Mouse (Mus musculus): ENCODE data around the gene Nhlrc2.

Nhlrc2 gene

DNA sequence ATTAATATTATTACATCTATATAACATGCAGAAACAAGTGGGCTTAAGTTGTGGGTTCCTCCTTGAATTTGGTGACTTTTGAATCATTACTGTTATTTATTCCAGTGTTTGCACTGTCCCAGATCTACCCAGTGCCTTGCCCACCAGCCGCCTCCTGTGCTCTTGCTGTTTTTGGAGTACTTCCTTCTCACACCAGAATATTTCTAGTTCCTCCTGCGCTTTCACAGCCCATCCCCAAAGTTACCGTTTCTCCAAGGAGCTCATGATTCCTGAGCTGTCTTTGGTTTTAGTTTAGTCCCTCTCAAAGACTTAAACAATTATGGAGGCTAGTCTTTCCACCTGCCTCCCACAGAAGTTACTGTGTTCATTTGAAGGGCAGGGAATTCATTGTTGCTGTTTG lies 15.4 kb downstream of the Nhlrc2 start:
- DNase-seq (ENCODE audit: low spot score in 2 of 2): no peak

DNA sequence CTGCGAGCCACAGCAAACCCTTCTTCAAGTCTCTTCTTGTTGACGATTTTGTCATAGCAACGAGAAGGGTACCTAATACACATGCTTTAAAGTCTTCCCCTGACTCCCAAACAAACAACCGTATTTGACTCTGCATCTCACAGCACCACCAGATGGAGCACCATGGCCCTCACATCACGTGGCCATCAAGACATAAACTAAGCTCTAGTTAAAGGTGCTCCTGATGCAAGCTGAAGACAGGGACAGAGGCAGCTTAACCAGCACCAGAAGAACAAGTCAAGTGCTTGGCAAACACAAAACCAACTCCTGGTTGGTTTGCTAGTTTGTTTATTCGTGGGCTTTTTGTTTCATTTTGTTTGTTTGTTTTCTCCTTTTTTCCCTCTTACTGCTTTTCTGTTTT lies 17.3 kb downstream of the Nhlrc2 start:
- no peak for DNase-seq (ENCODE audit: low spot score in 2 of 2)

DNA sequence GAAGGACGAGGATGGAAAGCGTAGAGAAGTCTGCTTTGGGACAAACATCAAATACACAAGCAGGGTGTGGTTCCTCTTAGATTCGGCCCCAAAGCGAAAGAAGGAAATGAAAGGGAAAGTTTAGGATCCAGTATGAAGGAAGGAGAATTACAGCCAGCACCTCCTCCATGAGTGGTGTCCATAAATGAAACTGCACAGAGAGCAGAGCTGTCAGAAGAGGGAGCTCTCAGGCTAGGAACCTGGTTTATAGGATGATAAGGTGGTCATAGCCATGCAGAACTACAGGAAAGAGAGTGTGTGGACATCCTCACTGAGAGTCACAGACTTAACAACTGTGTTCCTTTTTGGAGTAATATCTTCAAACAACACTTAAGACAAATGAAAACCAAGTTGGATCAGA lies 18.0 kb downstream of the Nhlrc2 start:
- peak; percentile 22 to 46 for DNase-seq (ENCODE audit: low spot score in 2 of 2)

DNA sequence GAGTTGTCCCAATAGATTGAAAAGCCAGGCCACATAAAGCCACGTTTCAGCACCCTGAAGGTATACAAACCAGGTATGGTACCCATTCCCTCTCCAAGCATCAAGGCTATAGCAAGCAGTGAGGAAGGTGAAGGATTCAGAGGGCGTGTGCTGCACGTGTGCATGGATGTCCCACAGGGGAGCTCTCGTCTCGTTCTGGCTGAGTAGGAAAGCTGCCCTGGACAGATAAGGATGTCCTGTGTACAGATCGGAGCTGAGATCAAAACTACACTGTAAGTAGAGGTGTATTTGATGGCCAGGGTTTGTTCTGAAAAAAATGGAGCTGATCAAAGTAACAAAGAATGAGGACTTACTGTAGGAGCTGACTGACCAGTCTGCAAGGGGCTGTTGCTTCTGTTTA lies 18.9 kb downstream of the Nhlrc2 start:
- no peak for DNase-seq (ENCODE audit: low spot score in 2 of 2)

DNA sequence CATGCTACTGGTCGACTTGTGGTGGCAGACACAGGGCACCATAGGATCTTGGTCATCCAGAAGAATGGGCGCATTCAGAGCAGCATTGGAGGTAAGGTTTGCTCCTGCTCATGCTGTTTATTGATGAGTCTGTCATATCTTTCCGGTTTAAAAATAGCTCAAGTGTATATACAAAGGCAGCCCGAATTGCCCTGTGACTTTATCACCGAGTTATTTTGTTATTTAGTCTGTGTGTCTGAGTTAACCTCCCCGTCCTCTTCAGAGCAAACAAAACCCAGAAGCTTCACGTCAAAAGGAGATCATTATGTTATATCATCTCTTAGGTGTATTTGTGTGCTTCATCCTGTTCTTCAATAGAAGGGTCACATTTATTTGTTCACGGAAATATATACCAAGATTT lies 22.7 kb downstream of the Nhlrc2 start:
- DNase-seq (ENCODE audit: low spot score in 2 of 2): no peak

DNA sequence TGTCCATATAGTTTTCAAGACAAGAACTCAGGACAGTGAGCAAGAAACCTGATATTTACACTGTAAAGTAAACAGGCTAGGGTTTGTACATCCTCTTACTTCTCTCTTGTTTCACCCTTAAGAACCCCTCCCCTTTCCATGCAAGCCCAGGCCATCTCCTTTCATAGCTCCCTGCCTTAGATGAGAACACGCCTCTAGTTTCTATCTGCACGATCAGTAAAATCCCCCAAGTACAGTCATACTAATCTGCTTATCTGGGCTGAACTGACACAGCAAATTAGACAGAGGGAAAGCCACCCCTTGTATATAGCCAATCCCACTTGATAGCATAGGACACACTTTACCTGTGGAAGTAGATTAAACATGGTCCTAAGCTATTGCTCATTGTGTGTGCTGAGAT lies 23.2 kb downstream of the Nhlrc2 start:
- DNase-seq (ENCODE audit: low spot score in 2 of 2): no peak

DNA sequence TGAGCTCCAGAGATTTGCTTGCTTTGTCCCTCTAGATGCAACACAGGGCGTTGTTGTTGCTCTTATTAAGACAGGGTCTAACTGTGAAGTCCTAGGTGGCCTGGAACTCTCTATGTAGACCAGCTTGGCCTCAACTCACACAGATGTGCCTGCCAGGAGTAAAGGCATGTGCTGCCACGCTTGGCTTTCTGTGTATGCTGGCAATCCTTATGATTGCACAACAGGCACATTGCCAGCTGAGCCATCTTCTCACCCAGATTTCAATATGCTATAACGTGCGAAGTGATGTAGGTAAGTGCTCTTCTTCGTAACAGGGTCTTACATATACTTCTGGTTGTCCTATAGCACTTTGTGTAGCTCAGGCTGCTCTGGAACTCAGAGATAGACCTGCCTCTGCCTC lies 23.9 kb downstream of the Nhlrc2 start:
- DNase-seq (ENCODE audit: low spot score in 2 of 2): no peak

DNA sequence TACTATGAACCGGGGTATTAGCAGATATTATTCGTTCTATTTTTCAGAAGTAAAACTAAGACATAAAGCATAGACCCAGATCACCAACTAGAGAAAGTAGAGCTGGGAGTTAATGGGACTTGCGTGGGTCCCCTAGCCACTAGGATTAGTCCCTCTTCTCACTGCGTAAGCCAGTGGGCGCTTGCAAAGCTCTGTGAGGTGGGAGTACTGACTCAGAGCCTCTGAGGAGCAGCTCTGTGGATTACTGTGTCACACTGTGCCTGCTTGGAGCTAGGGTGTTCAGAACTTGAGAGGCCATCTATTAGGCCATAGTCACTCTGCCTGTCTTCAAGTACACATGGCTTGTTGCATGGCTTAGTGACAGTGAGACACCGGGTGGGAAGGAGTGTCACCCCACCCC lies 25.1 kb downstream of the Nhlrc2 start:
- no peak for DNase-seq (ENCODE audit: low spot score in 2 of 2)

DNA sequence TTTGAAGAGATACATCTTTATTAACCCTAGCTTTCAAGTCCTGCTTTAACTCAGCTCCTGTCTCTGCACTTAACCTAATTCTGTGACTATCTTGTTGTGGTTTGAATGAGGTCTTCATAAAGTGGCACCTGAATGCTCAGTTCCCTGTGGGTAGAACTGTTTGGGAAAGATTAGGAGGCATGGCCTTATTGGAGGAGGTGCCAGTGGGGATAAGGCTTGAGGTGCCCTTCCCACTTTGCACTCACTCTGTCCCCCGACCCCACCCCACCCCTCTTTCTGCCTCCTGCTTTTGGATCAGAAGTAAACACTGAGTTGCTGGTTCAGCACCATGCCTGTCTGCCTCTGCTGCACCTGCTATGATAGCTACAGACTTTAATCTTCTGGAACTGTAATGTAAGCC lies 29.7 kb downstream of the Nhlrc2 start:
- DNase-seq (ENCODE audit: low spot score in 2 of 2): no peak

DNA sequence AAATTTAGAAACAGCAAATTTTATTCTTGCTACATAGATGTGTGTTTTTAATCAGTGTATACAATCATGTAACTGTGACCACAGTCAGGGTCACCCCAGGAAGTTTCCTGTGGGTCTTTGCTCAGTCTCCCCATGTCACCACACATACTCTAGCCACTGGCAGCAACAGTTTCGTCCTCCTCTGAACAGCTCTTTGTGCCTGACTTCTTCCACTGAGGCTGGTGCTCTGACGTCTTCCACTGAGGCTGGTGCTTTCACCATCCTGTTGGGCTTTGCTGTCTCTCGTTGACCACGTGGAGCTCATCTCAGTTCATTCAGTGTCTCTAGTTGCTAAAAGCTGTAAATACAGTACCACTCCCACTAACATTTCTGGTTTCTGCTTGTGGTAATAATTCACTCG lies 33.9 kb downstream of the Nhlrc2 start:
- DNase-seq (ENCODE audit: low spot score in 2 of 2): no peak

DNA sequence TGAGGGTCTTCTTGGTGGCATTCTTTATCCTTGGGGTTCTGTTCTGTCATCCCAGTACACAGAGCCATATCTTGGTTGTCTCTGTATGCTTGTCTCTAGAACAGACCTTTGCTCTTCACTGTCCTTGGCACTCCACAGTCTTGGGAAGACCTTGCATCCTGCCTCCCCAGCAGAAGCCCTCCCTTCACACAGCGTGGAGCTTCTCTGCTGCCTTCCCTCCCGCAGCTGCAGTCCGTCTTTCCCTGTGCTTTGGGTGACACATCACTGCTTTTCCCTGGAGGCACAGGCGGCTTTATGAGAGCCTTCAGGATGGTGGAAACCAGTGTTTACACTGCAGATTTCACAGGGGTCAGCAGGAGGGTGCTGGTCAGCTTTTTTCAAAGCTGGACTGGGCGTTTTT lies 35.7 kb downstream of the Nhlrc2 start:
- no peak for DNase-seq (ENCODE audit: low spot score in 2 of 2)

DNA sequence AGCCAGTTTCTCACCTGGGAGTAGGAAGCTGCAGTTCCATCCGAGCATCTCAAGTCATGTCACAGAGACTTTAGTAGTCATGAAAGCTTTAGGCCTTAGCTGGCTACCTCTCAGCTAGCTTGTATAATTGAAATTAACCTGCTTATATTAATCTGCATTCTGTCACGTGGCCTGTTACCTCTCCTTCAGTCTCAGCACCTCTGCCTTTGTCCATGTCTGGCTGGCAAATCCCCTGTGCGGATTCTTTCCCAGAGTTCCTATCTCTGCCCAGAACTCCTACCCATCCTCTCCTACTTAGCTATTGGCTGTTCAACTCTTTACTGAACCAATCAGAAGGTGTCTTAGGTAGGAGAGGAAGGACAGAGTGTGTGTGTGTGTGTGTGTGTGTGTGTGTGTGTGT lies 36.2 kb downstream of the Nhlrc2 start:
- DNase-seq (ENCODE audit: low spot score in 2 of 2): no peak

DNA sequence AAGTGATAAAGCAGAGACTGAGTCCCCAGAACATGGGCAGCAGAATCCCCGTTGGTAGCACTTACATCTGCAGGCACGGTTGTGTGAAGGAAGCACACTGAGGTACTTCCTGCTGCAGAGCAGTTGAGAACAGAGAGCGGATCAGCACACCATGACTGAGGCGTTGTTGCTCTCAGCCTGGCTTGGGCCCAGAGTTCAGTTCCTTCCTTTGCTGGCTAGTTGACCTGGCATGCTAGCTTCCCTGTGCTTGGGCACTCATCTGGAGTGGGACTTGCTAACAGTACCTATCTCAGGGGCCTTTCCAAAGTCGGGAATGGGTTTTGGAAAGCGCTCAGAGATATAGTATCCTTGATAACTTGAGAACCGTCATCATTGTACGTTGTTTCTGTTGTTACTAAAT lies 38.3 kb downstream of the Nhlrc2 start:
- DNase-seq (ENCODE audit: low spot score in 2 of 2): no peak

DNA sequence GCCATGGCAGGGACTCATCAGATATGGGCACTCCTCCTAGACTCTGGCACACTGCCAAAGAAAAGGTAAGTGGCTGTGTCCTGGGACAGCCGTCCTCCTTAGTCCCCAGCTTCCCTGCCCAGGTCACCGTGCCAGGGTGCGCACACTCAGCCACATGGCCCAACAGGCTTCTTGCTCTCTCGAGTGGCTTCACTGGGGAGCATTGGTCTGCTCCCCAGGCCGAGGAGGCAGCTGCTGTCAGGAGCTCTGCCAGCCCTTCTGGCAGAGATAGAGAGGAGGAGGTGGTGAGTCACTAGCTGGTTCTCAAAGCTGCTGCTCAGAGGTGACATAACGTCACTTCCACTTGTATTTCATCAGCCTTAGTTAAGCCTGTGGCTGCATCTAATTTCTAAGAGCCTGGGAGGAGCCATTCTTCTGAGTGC lies 40.2 kb downstream of the Nhlrc2 start:
- no peak for DNase-seq (ENCODE audit: low spot score in 2 of 2)

DNA sequence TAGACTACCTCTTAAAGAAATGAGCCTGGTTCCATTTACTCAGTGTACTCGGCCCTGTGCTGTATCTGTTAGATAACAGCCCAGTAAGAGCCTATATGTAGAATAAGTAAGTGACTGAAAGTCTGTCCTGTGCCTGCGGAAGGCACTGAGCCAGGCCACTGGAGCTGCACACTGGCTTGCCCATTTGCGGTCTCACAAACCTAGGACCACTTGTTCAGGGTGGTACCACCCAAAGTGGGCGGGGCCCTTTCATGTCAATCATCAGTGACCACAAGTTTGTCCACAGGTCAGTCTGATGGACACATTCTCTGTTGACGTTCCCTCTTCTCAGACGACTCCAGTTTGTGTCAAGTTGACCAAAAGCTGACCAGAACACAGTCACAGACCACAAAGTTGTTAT lies 40.9 kb downstream of the Nhlrc2 start:
- no peak for DNase-seq (ENCODE audit: low spot score in 2 of 2)

DNA sequence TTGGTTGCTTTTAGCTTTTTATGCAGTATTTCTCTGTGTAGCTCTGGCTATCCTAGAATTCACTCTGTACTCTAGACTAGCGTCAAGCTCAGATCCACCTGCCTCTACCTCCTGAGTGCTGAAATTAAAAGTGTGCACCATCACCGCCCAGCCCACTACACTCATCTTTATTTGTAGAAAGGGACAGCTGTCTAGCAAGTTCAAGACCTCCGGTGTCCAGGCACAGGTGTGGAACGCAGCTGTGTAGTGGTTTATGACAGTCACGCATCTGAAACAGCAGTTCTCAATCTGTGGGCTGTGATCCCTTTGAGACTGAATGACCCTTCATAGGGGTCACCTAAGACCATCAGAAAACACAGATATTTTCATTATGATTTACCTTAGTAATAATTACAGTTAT lies 41.4 kb downstream of the Nhlrc2 start:
- DNase-seq (ENCODE audit: low spot score in 2 of 2): no peak

DNA sequence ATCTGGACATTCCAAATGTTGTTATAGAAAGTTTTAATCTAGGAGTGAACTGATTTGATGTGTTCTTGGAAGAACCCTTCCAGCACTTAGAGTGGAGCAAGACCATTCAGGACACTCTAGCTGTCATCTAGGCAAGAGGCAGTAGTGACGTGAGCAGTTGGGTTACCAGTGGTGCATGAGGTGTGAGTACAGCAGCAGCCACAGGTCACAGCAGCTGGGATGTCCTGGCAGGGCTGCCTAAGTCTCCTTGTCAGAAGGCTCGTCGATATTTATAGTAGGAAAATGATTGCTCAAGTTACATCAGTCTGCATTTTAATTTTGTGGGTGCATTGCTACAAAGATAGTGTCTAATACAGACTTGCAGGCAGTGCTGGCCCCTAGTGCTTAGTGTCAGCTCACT lies 42.2 kb downstream of the Nhlrc2 start:
- DNase-seq (ENCODE audit: low spot score in 2 of 2): no peak

DNA sequence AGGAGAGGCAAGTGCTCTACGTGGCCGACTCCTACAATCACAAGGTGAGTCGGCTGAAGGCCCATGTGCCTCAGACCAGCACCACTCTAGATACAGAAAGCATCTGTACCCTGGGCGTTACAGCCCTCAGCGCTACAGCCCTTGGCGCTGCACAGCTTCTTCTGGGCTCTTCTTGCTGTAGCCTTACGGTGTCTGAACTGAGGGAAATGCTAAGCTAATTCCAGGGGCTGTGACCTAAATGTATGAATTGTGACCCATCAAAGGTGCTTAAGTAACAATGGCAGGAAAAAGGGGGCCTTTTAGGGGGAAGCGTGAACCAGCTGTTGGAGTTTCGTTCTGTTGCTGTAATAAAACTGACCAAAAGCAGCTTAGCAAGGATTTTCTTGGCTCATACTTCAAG lies 44.4 kb downstream of the Nhlrc2 start:
- DNase-seq (ENCODE audit: low spot score in 2 of 2): no peak

DNA sequence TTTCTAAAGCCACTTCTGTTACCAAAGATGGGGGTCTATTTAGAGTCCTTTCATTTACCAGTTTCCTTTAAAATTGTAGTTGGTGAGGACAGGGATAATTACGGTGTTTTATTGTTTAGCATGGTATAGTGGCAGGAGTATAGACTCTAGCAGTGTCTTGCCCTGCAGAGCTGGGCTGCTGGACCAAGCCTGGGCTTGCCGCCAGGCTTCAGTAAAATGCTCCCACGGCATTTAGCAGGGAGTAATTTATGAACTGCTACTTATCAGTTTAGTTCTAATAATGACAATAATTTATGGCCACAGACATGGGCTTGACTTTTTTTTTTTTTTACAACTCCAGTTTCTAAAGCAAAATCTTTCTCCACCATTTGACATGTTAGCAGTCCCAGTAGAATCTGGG lies 51.9 kb downstream of the Nhlrc2 start:
- no peak for DNase-seq (ENCODE audit: low spot score in 2 of 2)

DNA sequence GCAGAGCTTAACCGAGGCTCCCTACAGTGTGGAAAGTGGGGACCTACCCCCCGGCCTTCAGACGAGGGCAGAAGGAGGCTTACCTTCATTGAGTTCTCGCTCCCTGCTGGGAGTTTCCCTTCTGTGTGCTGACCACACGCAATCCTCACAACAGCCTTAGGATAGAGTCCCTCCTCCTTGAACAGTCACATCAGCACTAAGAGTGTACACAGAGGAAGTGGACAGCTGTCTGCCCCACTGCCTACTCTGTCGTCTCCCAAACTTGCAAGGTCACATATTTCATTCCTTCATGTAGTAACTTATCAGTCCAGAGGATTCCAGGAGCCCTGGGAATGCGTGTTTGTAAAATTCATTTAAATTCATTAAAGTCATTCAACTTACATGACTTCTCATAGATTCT lies 52.7 kb downstream of the Nhlrc2 start:
- DNase-seq (ENCODE audit: low spot score in 2 of 2): no peak

DNA sequence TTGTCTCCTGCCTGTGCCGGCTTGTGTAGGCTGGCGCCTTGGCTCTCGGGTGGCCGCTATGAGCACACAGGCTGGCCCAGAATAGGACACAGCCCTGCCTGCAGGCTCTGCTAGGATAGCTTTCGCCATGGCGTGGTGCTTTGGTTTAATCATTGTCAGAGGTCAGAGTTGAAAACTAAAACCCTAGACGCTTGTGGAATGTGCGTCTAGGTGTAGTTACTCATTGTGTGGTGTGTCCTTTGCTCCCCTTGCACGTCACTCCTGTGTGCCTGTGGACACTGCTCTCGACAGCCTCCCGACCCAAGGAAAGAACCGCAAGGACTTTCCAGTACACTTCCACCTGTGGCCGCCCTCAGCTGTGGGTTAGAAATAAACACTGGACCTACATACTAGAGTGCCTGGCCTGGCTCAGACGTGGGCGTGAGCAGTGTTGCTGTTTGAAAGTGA lies 53.9 kb downstream of the Nhlrc2 start:
- DNase-seq (ENCODE audit: low spot score in 2 of 2): no peak

DNA sequence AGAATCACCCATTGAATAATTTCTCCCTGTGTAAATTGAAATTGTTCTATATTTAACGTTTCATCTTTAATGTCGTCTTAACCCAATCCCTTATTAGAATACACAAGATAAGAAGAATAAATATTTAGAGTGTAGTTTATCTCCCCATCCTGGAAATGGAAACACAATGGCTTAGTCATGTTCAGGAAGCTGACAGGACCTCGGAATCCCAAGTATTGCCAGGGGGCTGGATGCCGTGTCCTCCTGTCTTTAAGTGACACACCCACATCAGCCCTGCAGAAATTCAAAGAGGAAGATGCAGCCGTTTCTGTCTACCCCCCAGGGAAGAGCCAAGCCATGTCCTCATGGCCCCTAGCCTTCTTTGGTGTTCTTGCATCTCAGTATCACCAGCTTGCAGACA lies 60.9 kb downstream of the Nhlrc2 start:
- DNase-seq (ENCODE audit: low spot score in 2 of 2): no peak

DNA sequence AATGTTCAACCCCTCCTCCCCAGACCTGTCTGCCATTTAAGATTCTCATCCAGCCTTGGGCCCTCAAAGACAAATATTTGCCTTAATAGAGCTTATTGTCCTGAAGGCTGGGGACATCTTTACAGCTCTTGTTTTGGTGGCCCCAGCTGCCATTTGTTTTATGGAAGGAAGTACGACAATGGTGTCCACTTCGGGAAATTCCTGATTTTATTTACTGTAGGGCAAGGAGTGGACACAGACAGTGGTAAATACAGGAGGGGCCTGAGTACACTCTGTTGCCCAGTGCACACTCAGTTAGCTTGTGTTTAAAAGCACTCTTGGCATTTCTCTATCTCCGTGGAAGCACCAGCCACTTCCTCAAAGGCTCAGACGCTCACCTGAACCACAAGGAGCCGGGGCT lies 66.1 kb downstream of the Nhlrc2 start:
- DNase-seq (ENCODE audit: low spot score in 2 of 2): no peak

DNA sequence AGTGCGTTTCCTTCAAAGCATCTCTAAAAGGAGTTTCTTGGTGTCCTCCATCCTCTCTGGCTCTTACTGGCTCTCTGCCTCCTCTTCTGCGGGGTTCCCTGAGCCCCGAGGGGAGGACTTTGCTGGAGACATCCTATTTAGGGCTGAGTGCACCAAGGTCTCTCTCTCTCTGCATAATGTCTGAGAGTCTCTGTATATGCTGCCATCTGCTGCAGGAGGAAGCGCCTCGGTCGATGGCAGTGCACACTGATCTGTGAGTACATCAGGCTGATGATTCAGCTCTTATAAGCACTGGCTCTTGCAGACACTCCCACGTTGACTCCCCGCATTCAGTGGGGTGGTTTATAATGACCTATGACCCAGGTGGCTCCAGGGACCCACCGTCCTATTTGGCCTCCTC lies 70.8 kb downstream of the Nhlrc2 start:
- no peak for DNase-seq (ENCODE audit: low spot score in 2 of 2)

DNA sequence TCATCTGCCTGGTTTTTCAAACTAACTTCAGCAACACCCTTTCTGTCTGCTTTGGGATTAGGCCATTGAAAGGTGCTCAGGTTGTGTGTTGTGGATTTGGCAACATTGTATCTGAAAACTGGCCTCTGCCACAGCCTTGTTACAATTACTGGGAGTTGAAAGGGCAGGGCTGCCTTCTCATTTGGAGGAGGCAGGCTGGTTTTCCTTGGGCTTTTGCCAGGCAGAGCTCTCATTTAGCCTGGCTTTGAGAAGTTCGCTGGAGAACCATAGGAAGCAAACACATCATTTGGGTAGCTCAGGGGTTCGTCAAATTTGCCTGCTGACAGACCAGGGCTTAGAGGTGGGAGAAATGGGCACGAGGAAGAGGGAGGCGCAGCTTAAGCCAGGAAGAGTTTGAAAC lies 71.5 kb downstream of the Nhlrc2 start:
- no peak for DNase-seq (ENCODE audit: low spot score in 2 of 2)

All from spleen, postnatal 36 days (tissue).